Comparison of ENCODE assay signal across 8 mouse cellular contexts in genomic region chr1:63114136-63114781, GRCm38 (mm10). TPM values are rescaled to one million over a fixed set of nuclear protein-coding genes. Genes with fewer than 3 reads are reported as not detected.
DNase-seq lines count a peak whose midpoint lies in the region; ATAC-seq and TF ChIP-seq lines count a peak whose summit lies in the region.

Gene Ino80d, minus strand, starts transcription at chr1:63114667.

- intact Hi-C loops in gastrocnemius, adult 2 months (cut with DNase I): loop anchor here (2.0 kb wide), 1 partner anchor 63 kb away; the partner anchor contains the start of genes Eef1b2 and Ndufs1

- ATAC-seq in activated CD4-positive, CD25-positive, alpha-beta regulatory T cell, adult 4 months: peak; percentile 97
- ATAC-seq in common myeloid progenitor, adult 5-6 weeks (replicated peaks; ENCODE audit: low read depth, poor library complexity, severe bottlenecking): peak; percentile 89
- ATAC-seq in hindbrain, postnatal 0 days: peak; percentile 94

- peak within 1 kb of the TSS; percentile 100 for H3K9ac ChIP-seq in hindbrain, postnatal 0 days (replicated peaks; ENCODE audit: low read length)

- under 1% methylated on average over 41 of the region's 42 CpGs for WGBS in hindbrain, postnatal 0 days

- peak; percentile 87 for DNase-seq in gastrocnemius, adult 2 months
- DNase-seq in hindbrain, postnatal 0 days (ENCODE audit: low spot score): peak; percentile 92
- DNase-seq in left cerebral cortex, adult 8-10 months (ENCODE audit: low spot score in 2 of 2): peak; percentile 70 to 79
- peak; percentile 87 to 90 for DNase-seq in right cerebral cortex, postnatal 10 days (ENCODE audit: low spot score in 2 of 2)
- DNase-seq in urinary bladder, postnatal 4 days (ENCODE audit: low spot score in 2 of 2): peak; percentile 71 to 72

- H3K9me3 ChIP-seq in hindbrain, postnatal 0 days (ENCODE audit: low read length): no peaks in the 10 kb centered on the region
- H3K9me3 ChIP-seq in megakaryocyte, embryonic 14.5 days: no peaks in the 10 kb centered on the region

- H3K36me3 ChIP-seq in hindbrain, postnatal 0 days (ENCODE audit: insufficient read depth, low read length): no peaks in the 10 kb centered on the region
- peaks cover 30% of the 10 kb centered on the region for H3K36me3 ChIP-seq in megakaryocyte, embryonic 14.5 days (replicated peaks; ENCODE audit: low read length)

- peak within 1 kb of the TSS; percentile 99 for H3K4me3 ChIP-seq in gastrocnemius, adult 2 months
- peak within 1 kb of the TSS; percentile 97 for H3K4me3 ChIP-seq in hindbrain, postnatal 0 days (ENCODE audit: low read length)
- H3K4me3 ChIP-seq in megakaryocyte, embryonic 14.5 days (replicated peaks): peak within 1 kb of the TSS; percentile 96

- H3K4me1 ChIP-seq in hindbrain, postnatal 0 days (ENCODE audit: insufficient read depth, low read length): peaks cover 9% of the 10 kb centered on the region
- H3K4me1 ChIP-seq in megakaryocyte, embryonic 14.5 days: peaks cover 47% of the 10 kb centered on the region

- peak; percentile 69 for TF ChIP-seq CTCF in gastrocnemius, adult 2 months (IDR thresholded peaks at IDR 0.05)
- peak; percentile 79 for TF ChIP-seq CTCF in hindbrain, postnatal 0 days (IDR thresholded peaks at IDR 0.05; ENCODE audit: low read depth)

- peak within 1 kb of the TSS; percentile 94 for H3K4me2 ChIP-seq in hindbrain, postnatal 0 days (ENCODE audit: low read depth, low read length)

- H3K27ac ChIP-seq in gastrocnemius, adult 2 months: peak within 1 kb of the TSS; percentile 99
- H3K27ac ChIP-seq in hindbrain, postnatal 0 days: peak within 1 kb of the TSS; percentile 98

- H3K27me3 ChIP-seq in hindbrain, postnatal 0 days (ENCODE audit: insufficient read depth, low read length): no peaks in the 10 kb centered on the region
- H3K27me3 ChIP-seq in megakaryocyte, embryonic 14.5 days (replicated peaks): no peaks in the 10 kb centered on the region

RNA-seq across cellular contexts. Expression of gene Ino80d, which starts in this region (rescaled TPM):
- polyA plus RNA-seq in activated CD4-positive, CD25-positive, alpha-beta regulatory T cell, adult 4 months (2017; shearing (Covaris generic)): 10 to 100 TPM; 20.9 to 23.0 TPM
- 27.0 and 30.2 TPM in 2 replicates for total RNA-seq in common myeloid progenitor, adult 5-6 weeks (2017)
- 10 to 100 TPM; 14.0 to 14.6 TPM for total RNA-seq in gastrocnemius, adult 2 months (2021)
- 10.4 and 11.2 TPM in 2 replicates for total RNA-seq in hindbrain, postnatal 0 days (2014; rRNA removed)
- polyA plus RNA-seq in hindbrain, postnatal 0 days (2015; fragmentation: Nextera tagmentation; extraction: Ambion mirVana): 7.7 and 9.2 TPM in 2 replicates
- 10 to 100 TPM; 25.6 to 32.7 (median 28.8) TPM for total RNA-seq in left cerebral cortex, adult 8-10 months (2022)
- polyA plus RNA-seq in megakaryocyte, embryonic 14.5 days (2012; ENCODE audit: insufficient read depth, low replicate concordance): 1.2 and 2.3 TPM in 2 replicates

Comparison
In these comparisons a context has a peak if more than half of its experiments do, and no peak if none do; other contexts are left out.
1. Peak in every context shown above with its lines: DNase-seq, ATAC-seq, H3K4me3 ChIP-seq and H3K27ac ChIP-seq.